Mouse (Mus musculus) embryonic facial prominence, embryonic 13.5 days (tissue): Measurements from ENCODE around the gene Irs2. TPM values are rescaled to one million over a fixed set of nuclear protein-coding genes. Genes with fewer than 3 reads are reported as not detected.

Source experiments
- ATAC-seq: fragments of 200-750 bp; cut with Nextera tagmentation; 2 replicates; pipeline ENCODE4 v1.8.0; 2017; ENCODE audit warnings: low read depth; ENCODE audit not compliant: insufficient number of reproducible peaks, insufficient read depth, low FRiP score, low TSS enrichment
- H3K27ac ChIP-seq: fragments of 300-500 bp; sonication (generic); 2 replicates; pipeline ENCODE4 v1.5.1; 2015; ENCODE audit warnings: moderate library complexity, mild to moderate bottlenecking, inconsistent platforms
- H3K27me3 ChIP-seq: fragments of 300-500 bp; sonication (generic); 2 replicates; pipeline ENCODE4 v1.6.1; 2015; ENCODE audit warnings: mild to moderate bottlenecking, inconsistent platforms
- H3K36me3 ChIP-seq: fragments of 300-500 bp; sonication (generic); 2 replicates; pipeline ENCODE4 v1.6.1; 2015; ENCODE audit warnings: mild to moderate bottlenecking, inconsistent platforms
- H3K4me1 ChIP-seq: fragments of 300-500 bp; sonication (generic); 2 replicates; pipeline ENCODE4 v1.6.1; 2015; ENCODE audit warnings: inconsistent platforms
- H3K4me2 ChIP-seq: fragments of 300-500 bp; sonication (generic); 2 replicates; pipeline ENCODE4 v1.6.1; 2015; ENCODE audit warnings: moderate library complexity, mild to moderate bottlenecking, inconsistent platforms
- H3K4me3 ChIP-seq: fragments of 300-500 bp; sonication (generic); 2 replicates; pipeline ENCODE4 v1.5.1; 2015; ENCODE audit warnings: mild to moderate bottlenecking, inconsistent platforms
- H3K9ac ChIP-seq: fragments of 300-500 bp; sonication (generic); 2 replicates; pipeline ENCODE4 v1.6.1; 2015; ENCODE audit warnings: mild to moderate bottlenecking, inconsistent platforms
- H3K9me3 ChIP-seq: fragments of 300-500 bp; sonication (generic); 2 replicates; pipeline ENCODE4 v1.6.1; 2016; ENCODE audit warnings: inconsistent platforms
- WGBS: fragments of 180-500 bp; shearing (Covaris S2); methylation state at CpG from one replicate; pipeline ENCODE4 v1.1.7; 2015; ENCODE audit warnings: mixed read lengths; 5-methylcytosine and 5-hydroxymethylcytosine counted together
- polyA plus RNA-seq: library from polyadenylated mRNA; unstranded; fragments of >200 nt; fragmentation: Nextera tagmentation; extraction: Ambion mirVana; gene quantifications from 2 replicates; pipeline ENCODE4 v1.2.1, GENCODE M21; 2015

The Irs2 gene
- polyA plus RNA-seq, 1 experiment from 2014 or later = 8.7 TPM

DNA sequence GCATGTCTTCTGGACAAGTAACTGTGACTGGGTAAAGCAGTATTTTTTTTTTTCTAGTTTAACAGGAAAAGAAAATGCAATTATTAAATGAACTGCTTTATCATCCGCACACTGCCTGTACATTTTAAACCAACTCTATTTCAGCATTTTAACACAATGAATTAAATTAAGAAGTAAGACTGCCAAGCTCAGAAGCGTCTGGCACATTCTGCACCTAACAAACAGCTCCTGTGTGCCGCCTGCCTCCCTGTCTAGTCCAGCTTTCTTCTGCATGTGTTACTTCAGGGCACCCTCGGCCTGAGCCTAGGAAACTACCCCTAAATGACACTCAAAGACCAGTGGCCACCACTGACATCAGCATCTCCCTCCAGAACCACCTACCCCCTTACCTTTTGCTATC is 8.7 kb downstream of the Irs2 start:
- Histone ChIP-seq H3K36me3 (peaks cover 36% of the 10 kb centered on the region), H3K4me1 (peaks cover 81% of the 10 kb centered on the region), H3K9me3 (no peaks in the 10 kb centered on the region), H3K27ac (no peak overlapping the region), H3K9ac (0 out of 2 replicates have a peak overlapping the region, but pooled peaks have one; percentile 17), H3K27me3 (no peaks in the 10 kb centered on the region), H3K4me2 (peak overlapping the region; percentile 95), H3K4me3 (peak overlapping the region; percentile 82; the same call in 1 of the 2 replicates)
- no peak for ATAC-seq
- 62% methylated on average over 4 of the region's 4 CpGs for WGBS

- no peak for ATAC-seq
- Histone ChIP-seq H3K36me3 (peaks cover 47% of the 10 kb centered on the region), H3K4me1 (peaks cover 70% of the 10 kb centered on the region), H3K4me2 (no peak overlapping the region), H3K9ac (no peak overlapping the region), H3K4me3 (no peak overlapping the region), H3K9me3 (0 out of 2 replicates have a peak, but pooled peaks cover 5% of the 10 kb centered on the region), H3K27me3 (no peaks in the 10 kb centered on the region), H3K27ac (no peak overlapping the region)
- 87% methylated on average over 2 of the region's 2 CpGs for WGBS
These were observed 12.0 kb downstream of the Irs2 start for GRCm38 (mm10) chr8:10996247-10996646.

DNA sequence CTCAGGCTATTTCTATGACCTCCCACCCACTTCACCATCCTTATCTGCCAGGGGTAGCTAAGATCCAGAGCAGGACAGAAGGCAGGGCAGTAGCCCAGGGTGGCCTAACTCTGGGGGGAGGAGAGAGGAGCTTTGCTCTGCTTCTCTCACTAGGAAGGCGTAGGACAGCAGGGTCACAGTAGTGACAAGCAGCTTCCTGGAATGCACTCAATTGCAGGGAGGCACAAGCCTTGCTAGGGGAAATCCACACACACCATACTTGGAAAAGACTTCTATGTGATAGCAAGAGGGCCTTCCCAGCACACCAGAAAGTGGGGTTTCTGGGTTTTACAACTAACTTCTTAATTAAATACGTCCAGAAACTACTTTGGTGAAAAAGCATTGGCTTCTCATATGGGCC is 12.5 kb downstream of the Irs2 start:
- no peak overlapping the region for H3K9ac ChIP-seq
- H3K36me3 ChIP-seq = peaks cover 47% of the 10 kb centered on the region
- no peak overlapping the region for H3K4me3 ChIP-seq
- H3K9me3 ChIP-seq = 0 out of 2 replicates have a peak, but pooled peaks cover 5% of the 10 kb centered on the region
- H3K27me3 ChIP-seq = no peaks in the 10 kb centered on the region
- WGBS = 76% methylated on average over 2 of the region's 2 CpGs
- H3K27ac ChIP-seq = no peak overlapping the region
- H3K4me2 ChIP-seq = no peak overlapping the region
- no peak for ATAC-seq
- peaks cover 70% of the 10 kb centered on the region for H3K4me1 ChIP-seq

- H3K9ac ChIP-seq = no peak overlapping the region
These were observed 13.8 kb downstream of the Irs2 start for GRCm38 (mm10) chr8:10994390-10994954.

DNA sequence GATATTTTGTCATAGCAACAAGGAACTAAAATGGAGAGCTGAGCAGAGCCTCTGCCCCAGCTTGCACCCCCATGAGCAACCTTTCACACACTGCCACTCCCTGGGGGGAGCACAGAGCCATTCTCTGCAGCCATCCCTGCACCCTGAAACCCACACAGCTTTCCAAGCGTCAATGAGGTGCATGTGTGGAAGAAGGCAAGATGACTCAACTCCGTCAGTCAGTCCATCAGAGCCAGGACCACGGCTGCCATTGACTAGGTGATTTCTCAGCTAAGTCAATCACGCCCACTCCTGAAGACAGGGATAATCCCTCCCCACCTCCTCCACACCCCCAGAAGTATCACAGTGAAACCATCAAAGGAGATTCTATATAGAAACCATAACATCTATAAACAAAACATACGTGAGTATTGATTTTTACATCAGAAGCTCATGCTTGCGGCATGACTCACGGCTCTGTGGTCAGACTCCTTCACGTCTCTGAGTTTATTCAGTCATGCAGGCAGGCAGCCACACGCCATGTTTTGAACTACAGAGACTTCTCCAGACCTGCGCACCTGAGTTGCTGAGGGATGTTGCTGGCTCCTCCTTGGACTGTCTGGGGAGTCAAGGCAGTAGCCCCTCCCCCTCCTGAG is 14.6 kb downstream of the Irs2 start:
- peak overlapping the region; percentile 1; the same call in 1 of the 2 replicates for H3K4me2 ChIP-seq
- 76% methylated on average over 10 of the region's 10 CpGs for WGBS

More at GRCm38 (mm10) chr8:10994390-10994954, 13.8 kb downstream of the Irs2 start:
- no peak for ATAC-seq
- H3K36me3 ChIP-seq = peaks cover 47% of the 10 kb centered on the region
- H3K27ac ChIP-seq = no peak overlapping the region
- H3K9me3 ChIP-seq = 0 out of 2 replicates have a peak, but pooled peaks cover 5% of the 10 kb centered on the region
- H3K4me2 ChIP-seq = no peak overlapping the region; the same call in 1 of the 2 replicates
- 93% methylated on average over 6 of the region's 6 CpGs for WGBS
- peaks cover 66% of the 10 kb centered on the region for H3K4me1 ChIP-seq
- no peak overlapping the region for H3K4me3 ChIP-seq
- no peaks in the 10 kb centered on the region for H3K27me3 ChIP-seq

GRCm38 (mm10) chr8:10992081-10992480 is 16.2 kb downstream of the Irs2 start:
- H3K9ac ChIP-seq = no peak overlapping the region
- H3K4me1 ChIP-seq = peaks cover 58% of the 10 kb centered on the region
- ATAC-seq = no peak
- H3K4me2 ChIP-seq = no peak overlapping the region
- peaks cover 41% of the 10 kb centered on the region for H3K36me3 ChIP-seq
- H3K27ac ChIP-seq = no peak overlapping the region; the same call in 1 of the 2 replicates
- H3K9me3 ChIP-seq = 0 out of 2 replicates have a peak, but pooled peaks cover 5% of the 10 kb centered on the region
- H3K27me3 ChIP-seq = no peaks in the 10 kb centered on the region
- no peak overlapping the region for H3K4me3 ChIP-seq
- 64% methylated on average over 8 of the region's 8 CpGs for WGBS

More for the DNA sequence above, 14.6 kb downstream of the Irs2 start:
- Histone ChIP-seq H3K27me3 (no peaks in the 10 kb centered on the region), H3K36me3 (peaks cover 47% of the 10 kb centered on the region), H3K4me1 (peaks cover 69% of the 10 kb centered on the region), H3K9me3 (0 out of 2 replicates have a peak, but pooled peaks cover 5% of the 10 kb centered on the region), H3K9ac (no peak overlapping the region), H3K4me3 (no peak overlapping the region), H3K27ac (no peak overlapping the region)
- no peak for ATAC-seq

DNA sequence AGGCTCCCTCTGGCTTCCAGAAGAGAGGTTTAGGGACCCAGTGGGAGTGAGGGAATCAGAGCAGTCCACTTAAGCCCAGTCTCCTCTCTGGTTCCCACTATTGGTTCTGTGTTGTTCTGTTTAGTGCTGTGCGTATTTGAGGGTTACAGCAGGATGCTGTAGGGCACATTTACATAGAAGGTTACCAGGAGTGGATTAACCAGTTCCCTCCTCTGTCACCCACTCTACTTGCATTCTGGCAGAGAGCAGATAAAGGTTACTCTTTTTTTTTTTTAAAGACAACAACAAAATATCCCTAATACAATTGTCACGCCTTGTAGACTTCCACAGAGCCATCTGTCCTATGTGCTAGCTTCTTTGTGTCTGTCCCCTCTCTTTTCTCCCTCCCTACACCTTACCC is 16.9 kb downstream of the Irs2 start:
- WGBS = 68% methylated on average over 2 of the region's 2 CpGs
- Histone ChIP-seq H3K36me3 (peaks cover 42% of the 10 kb centered on the region), H3K4me3 (no peak overlapping the region), H3K4me1 (peaks cover 53% of the 10 kb centered on the region), H3K27me3 (no peaks in the 10 kb centered on the region), H3K4me2 (peak overlapping the region; percentile 2; the same call in 1 of the 2 replicates), H3K9me3 (0 out of 2 replicates have a peak, but pooled peaks cover 5% of the 10 kb centered on the region), H3K27ac (no peak overlapping the region; the same call in 1 of the 2 replicates), H3K9ac (no peak overlapping the region)
- no peak for ATAC-seq

DNA sequence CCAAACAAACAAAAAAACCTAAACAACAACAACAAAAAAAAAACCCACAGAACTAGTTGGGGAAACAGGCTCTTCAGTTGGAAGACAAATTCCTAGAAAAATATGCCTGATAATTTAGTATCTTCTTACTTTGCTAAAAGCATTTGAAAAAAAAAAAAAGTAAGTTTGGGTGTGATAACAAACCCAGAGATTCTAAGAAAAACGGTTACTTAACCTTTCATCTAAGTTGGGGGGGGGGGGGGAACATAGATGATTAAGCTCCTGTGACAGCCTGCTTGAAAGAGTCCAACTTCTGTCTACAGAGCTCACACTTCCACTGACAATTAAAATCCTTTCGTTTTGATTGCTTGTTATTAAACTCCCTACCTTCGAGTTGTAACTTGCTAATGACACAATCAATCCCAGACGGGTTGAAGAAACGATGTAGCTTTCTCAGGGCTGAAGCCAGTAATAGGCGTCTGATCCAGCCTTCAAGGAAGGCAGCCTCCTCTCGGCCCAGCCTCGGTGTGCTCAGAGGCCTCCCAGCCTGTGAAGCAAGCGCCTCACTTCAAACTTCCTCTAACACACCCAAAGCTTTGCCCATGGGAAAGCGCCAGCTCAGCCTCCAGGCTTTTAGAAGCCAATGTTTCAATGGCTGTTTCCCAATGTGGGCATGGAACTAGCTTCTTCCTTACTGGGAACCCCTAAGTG is 17.7 kb downstream of the Irs2 start:
- WGBS = 20% methylated on average over 10 of the region's 10 CpGs
- Histone ChIP-seq H3K27ac (peak overlapping the region; percentile 57; the same call in 1 of the 2 replicates), H3K4me2 (peak overlapping the region; percentile 2; the same call in 1 of the 2 replicates)

GRCm38 (mm10) chr8:10989946-10990345 is 18.3 kb downstream of the Irs2 start:
- Histone ChIP-seq H3K4me1 (peaks cover 45% of the 10 kb centered on the region), H3K9ac (no peak overlapping the region), H3K36me3 (peaks cover 43% of the 10 kb centered on the region), H3K4me2 (no peak overlapping the region), H3K4me3 (no peak overlapping the region), H3K27ac (no peak overlapping the region), H3K9me3 (0 out of 2 replicates have a peak, but pooled peaks cover 5% of the 10 kb centered on the region), H3K27me3 (no peaks in the 10 kb centered on the region)
- 79% methylated on average over 3 of the region's 3 CpGs for WGBS
- ATAC-seq = no peak

More for the DNA sequence above, 17.7 kb downstream of the Irs2 start:
- Histone ChIP-seq H3K9me3 (0 out of 2 replicates have a peak, but pooled peaks cover 5% of the 10 kb centered on the region), H3K9ac (no peak overlapping the region), H3K27me3 (no peaks in the 10 kb centered on the region), H3K4me1 (peaks cover 48% of the 10 kb centered on the region), H3K36me3 (peaks cover 45% of the 10 kb centered on the region), H3K4me3 (no peak overlapping the region)
- ATAC-seq = no peak

DNA sequence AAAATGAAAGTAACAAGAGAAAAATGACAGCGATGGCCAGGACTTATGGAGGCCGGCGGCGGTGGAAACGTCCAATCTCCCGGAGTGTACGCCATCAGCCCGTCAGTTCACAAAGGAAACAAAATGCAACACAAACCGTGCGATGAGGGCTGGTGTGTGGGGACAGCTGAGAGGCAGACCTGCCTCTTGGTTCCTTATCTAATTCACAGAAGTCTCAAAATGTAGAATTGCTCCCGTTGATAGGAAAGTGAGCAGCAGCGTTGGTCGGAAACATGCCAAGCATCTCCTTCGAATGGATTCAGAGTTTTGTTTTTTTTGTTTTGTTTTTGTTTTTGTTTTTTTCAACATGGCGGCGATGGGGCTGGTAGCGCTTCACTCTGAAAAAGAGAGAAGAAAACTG is 21.6 kb downstream of the Irs2 start:
- Histone ChIP-seq H3K4me2 (no peak overlapping the region), H3K27ac (no peak overlapping the region), H3K4me3 (no peak overlapping the region), H3K9me3 (no peaks in the 10 kb centered on the region), H3K27me3 (no peaks in the 10 kb centered on the region), H3K9ac (no peak overlapping the region), H3K36me3 (peaks cover 34% of the 10 kb centered on the region), H3K4me1 (peaks cover 27% of the 10 kb centered on the region)
- no peak for ATAC-seq
- WGBS = 96% methylated on average over 17 of the region's 17 CpGs

- no peak overlapping the region for H3K4me2 ChIP-seq
- no peak overlapping the region for H3K9ac ChIP-seq
- H3K9me3 ChIP-seq = no peaks in the 10 kb centered on the region
- ATAC-seq = no peak
- H3K4me1 ChIP-seq = peaks cover 20% of the 10 kb centered on the region; the same call in 1 of the 2 replicates
- H3K4me3 ChIP-seq = no peak overlapping the region
- H3K27ac ChIP-seq = no peak overlapping the region
- WGBS = 82% methylated on average over 7 of the region's 7 CpGs
- no peaks in the 10 kb centered on the region for H3K27me3 ChIP-seq
- peaks cover 34% of the 10 kb centered on the region for H3K36me3 ChIP-seq
These were observed 23.2 kb downstream of the Irs2 start for GRCm38 (mm10) chr8:10985064-10985463.
